Mouse (Mus musculus): Measurements from ENCODE around the gene Fndc7.

Gene Fndc7

DNA sequence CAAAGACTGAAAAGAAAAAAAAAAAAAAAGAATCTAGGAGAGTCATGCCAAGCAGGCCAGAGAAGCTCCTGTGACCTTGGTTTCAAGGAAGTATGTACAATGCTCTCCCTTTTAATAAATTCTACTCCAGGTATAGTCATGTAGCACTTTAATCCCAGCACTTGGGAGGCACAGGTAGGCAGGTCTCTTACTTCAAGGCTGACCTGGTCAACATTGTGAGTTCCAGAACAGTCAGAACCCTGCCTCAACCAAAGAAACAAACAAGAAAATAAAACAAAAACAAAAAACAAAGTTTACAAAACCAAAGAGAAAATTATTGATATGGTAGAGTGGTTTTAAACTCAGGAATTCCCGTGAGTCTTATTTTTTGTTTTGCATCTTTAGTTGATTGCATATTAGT lies at the start of gene Fndc7:
TSS of gene Fndc7 (minus strand) at position 101 of the 400 bp plus-strand sequence.
- no peak for DNase-seq (ENCODE audit: extremely low read depth, insufficient read length, low spot score)

DNA sequence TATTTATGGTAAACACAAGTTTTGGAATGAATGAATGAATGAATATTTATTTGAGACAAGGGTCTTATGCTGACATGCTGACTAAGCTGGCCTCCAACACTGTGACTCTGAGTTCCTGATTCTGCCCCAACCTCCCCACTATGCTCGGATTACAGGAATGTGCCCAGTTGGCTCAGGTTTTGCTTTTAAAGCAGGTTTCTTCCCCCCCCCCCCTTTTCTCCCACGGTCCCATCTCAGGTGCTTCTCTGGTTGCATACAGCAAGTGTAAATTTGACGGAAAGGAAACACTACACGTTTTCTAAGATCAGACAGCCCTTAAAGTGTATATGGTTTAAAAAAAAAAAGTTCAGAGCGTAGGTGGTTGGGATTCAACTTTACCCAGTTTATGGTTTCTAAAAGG lies 49.8 kb upstream of the Fndc7 start, which contains the start of gene Henmt1:
TSS of gene Henmt1 (plus strand) at position 301 of the 400 bp plus-strand sequence.
- DNase-seq (ENCODE audit: extremely low read depth, insufficient read length, low spot score) = no peak

DNA sequence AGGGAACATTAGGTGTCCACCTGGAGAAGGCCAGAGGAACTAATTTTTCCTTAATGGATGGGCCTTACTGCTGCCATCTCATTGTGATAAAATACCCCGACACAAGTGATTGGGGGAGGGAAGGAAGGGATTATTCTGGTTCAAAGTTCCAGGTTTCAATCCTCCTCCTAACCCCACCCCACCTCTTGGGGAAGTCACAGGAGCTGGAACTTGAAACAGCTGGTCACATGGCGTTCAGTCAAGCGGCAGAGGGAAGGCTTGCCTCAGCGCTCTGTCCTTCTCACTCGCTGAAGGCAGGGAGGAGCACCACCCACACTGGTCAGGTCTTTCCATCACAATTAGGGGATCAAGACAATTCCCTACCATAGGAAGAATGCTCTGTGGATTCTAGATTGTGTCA lies 48.9 kb upstream of the Fndc7 start:
- DNase-seq (ENCODE audit: extremely low read depth, insufficient read length, low spot score) = no peak

DNA sequence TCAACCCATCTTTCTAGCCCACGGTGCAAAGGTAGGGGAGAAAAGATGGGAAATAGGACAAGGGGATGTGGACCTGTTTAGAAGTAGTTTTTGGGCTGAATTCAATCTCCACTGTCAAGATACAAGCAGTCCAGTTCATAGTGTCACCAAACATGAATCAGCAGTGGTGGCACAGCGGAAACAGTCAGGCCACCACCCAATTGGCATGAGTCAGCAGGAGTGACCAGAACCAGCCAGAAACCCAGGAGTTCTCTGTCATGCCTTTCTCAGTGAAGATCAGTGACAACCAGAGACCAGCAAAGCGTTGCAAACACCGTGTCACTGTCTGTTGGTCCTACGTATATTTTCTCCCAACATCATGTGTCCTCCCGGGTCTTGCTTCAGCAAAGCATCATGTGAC lies 43.7 kb upstream of the Fndc7 start:
- peak; percentile 37 for DNase-seq (ENCODE audit: extremely low read depth, insufficient read length, low spot score)

DNA sequence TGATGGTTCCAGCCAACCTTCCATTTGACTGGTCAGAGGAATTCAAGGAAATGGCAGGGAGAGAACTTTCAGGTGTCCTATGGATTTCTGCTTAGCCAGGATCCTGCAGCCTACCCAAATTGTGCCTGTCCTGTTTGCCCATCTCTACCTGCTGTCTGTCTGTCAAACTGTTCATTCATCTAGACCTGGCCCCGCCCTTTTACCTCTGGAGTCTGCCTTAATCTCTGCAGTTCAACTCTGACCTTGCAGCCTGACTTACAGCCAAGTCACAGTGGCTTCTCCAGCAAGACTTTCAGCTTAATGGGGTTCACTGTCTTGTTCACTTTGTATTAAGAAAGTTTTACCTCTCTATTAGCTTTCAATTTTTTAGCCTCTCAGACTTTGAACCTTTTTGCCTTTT lies 36.5 kb upstream of the Fndc7 start:
- DNase-seq (ENCODE audit: extremely low read depth, insufficient read length, low spot score) = no peak

DNA sequence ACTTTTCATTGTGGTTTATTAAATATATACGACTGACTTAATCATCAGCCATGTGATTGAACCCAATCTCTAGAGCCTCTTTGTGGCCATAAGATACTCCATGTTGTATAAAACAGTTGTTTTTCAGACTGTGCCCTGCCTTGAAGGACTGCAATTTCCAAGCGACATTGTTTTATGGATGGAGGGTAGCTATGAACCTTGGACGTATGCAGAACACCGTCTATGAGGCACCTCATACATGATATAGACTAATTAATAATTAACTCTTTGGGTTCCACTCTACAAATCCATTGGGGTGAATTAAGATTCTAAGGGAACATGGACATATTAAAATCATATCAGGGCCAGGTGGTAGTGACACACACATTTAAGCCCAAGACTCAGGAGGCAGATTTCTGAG lies 35.9 kb upstream of the Fndc7 start:
- no peak for DNase-seq (ENCODE audit: extremely low read depth, insufficient read length, low spot score)

DNA sequence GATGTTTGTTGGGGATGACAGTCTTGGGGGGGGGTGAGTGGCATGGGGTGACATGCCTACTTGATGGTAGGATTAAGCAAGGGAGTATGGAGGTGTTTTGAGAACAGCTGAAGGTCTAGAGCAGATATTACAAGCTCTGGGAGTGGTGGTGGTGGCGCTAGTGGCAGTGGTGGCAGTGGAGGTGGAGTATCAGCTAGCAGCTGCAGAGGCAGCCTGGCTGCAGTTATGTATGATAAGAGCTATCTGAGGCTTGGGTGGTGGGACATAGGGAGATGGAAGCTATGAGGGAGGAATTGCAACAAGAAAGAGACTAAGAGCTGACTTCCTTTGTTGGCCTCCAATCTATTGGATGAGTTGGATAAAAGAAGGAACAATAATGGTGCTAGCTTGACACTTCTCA lies 32.0 kb upstream of the Fndc7 start:
- DNase-seq (ENCODE audit: extremely low read depth, insufficient read length, low spot score) = no peak

DNA sequence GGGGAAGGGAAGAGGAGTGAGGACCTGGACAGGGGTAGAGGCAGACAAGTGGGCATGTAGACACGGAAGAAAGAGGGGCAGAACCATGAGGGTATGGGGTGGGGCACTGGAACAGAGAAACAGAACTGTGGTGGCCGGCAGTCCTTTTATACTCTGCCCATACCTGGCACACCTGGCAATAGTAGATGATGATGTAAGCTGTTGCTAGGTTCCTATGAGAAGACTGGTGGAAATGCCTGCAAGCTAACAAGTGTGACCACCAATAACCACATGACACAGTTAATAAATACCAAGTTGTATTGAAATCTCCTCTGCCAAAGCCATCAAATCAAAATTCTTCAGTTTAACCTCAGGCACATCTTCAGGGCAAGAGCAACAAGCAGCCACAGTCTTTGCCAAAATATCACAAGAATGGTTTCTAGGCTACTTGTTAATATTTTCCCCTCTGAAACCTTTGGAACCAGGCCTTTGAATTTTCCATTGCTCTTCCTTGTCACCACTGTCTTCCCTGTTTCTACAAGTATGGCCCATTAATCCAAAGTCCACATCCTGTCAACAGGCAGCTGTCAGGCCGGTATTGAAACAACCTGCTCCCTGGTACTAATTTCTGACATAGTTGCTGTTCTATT lies 30.7 kb upstream of the Fndc7 start:
- no peak for DNase-seq (ENCODE audit: extremely low read depth, insufficient read length, low spot score)

DNA sequence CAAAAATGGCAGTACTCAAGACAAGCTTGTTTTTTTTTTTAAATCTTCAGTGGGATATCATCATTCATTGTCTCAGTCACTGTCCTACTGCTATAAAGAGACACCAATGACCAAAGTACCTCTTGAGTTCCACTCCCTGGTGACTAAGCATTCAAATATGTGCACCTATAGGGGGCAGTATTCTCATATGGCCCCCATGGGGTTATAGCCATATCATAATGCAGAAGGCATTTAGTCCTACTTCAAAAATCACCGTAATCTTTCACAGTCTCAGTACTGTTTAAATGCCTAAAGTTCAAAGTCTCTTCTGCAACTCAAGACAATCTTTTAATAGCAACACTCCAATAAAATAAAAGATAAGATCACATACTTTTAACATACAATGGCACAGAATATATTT lies 29.0 kb upstream of the Fndc7 start:
- no peak for DNase-seq (ENCODE audit: extremely low read depth, insufficient read length, low spot score)

DNA sequence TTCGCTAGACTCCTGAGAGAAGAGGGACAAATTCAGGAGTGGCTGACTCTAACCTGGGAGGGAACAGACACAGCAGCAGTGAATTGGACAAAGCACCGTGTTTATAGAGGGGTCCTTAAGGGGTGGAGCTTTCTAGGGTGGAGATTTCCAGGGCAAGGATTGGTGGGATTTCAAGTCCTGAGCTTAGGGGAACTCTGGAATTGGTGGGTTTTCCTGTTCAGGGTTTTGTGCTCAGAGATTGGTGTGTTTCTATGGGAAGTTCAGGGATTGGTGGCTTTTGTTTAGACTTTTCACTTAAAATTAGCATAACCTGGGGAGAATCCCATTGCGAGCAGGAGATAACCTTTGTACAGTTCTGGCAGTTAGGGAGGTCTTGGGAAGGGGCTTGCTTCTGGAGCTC lies 28.2 kb upstream of the Fndc7 start:
- DNase-seq (ENCODE audit: extremely low read depth, insufficient read length, low spot score) = no peak

DNA sequence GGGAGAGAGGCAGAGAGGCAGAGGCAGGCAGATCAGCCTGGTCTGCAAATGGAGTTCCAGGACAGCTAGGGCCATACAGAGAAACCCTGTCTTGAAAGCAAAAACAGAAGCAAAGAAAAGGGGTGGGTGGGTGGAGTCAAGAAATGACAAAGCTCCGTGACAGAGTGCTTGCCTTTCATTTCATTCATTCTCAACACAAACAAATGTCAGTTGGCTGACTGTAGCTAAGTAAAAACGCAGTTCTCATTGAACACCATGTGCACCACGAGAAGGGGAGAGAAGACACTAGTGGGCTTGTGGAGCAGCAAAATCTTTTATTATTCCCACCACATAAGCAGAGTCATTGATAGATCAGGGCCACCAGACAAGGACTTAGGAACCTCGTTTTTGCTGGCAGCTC lies 27.0 kb upstream of the Fndc7 start:
- DNase-seq (ENCODE audit: extremely low read depth, insufficient read length, low spot score) = no peak

DNA sequence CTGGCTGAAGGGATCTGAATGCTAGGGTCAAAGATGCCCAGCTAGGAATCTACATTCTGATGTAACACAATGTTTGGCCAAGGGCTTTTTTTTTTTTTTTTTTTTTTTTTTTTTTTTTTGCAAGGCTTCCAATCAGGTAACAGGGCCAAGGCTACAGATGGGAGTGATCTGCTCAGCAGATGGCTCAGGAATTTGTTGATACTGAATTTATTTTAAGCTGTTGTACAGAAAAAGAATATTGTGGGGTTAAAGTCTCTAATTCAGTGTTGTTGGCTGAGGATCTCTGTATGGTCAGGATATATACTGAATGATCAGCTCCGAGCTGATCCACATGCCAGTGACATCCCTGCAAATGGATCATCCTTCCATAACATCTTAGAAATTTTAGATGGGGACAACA lies 26.2 kb upstream of the Fndc7 start:
- no peak for DNase-seq (ENCODE audit: extremely low read depth, insufficient read length, low spot score)

DNA sequence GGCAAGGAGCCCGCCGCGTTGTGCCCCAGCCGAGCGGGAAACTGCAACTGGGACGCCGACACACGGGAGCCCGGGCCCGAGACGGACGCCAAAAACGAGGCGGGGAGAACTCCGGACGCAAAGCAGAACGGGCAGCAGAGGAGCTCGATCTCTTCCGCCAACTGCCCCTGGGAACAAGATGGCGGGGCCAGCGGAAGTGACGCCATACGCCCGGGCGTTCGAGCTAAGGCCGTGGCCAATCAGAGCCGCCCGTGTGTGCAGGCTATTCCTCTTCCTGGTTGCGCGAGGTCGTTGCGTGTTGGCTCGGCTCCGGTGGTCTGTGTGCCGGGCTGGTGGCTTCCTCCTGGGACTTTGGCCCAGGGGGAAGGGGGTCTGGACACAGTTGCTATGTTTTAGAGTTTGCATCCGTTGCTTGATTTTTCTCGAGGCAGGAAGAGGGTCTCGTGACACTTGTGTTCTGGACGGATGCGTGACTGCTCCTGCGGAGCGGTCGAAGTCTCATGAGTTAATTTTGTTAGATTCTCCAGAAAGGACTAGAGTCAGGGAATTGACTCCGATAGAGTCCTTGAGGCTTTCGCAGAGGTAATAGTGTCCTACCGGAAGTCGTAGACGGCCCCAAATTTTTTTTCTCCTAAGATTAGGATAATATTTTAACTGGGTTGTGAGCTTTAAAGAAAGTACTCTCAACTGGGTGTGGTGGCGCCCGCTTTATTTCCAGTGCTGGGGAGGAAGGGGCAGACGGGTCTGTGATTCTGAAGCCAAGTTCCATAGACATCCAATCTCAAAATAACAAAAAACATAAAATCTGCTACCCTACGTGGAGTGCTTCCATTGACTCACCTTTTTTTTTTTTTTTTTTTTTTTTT lies 22.0 kb upstream of the Fndc7 start, which contains the start of gene Prpf38b:
TSS of gene Prpf38b (minus strand) at position 180 of the 866 bp plus-strand sequence.
- peak; percentile 97 for DNase-seq (ENCODE audit: extremely low read depth, insufficient read length, low spot score)

DNA sequence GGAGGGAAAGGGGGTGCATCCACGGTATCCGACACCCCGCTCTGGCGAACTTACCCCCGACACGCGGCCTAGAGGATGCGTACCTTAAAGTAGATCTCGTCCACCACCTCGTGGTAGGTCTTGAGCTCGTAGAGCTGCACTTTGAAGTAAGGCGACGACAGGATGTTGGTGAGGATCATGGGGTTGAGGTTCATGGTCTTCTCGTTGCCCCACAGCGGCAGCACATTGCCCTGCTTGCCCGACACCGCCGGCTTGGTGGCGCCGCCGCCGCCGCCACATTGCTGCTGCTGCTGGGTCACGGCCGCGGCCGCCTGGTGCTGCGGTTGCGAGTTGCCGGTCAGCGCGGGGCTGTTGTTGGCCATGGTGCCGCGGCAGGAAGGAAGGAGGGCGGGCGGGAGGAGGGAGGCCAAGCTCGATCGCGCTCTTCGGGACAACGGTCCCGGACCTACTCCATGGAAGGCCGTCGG lies 21.3 kb upstream of the Fndc7 start:
- DNase-seq (ENCODE audit: extremely low read depth, insufficient read length, low spot score) = no peak

DNA sequence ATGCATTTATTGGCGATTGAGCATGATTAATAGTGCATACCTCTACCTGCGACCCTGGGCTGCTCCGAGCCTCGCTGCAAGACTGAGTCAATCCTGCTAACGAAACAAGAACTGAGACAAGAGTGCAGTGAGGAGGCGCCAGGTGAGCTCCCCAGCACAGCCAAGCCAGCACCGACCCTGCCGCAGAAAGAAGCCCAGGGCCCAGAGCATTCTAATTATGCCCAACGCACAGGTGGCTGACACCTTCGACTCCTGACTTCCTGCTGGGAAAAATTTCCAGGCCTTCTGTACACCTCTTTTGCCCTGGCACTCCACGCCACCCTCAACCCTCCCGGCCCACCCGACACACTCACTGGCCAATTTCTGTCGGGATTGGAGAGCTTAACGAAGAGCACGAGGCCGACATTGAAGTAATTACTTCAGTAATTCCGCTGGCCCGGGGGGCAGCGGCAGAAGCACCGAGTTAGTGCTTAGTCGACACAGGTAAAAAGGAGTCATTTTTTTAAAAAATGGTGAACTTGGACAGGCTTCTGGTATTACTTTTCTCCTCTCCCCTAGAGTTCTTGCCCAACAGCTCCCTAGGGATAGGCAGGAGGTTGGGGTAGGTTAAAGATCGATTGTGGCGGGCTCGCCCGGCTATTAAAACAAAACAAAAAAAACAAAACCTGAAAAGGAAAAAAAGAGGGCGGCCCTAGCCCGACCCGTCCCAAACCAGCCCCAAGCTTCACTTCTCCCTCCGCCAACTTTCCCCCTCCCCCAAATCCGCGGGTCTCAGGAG lies 20.7 kb upstream of the Fndc7 start:
- DNase-seq (ENCODE audit: extremely low read depth, insufficient read length, low spot score) = peak; percentile 44

DNA sequence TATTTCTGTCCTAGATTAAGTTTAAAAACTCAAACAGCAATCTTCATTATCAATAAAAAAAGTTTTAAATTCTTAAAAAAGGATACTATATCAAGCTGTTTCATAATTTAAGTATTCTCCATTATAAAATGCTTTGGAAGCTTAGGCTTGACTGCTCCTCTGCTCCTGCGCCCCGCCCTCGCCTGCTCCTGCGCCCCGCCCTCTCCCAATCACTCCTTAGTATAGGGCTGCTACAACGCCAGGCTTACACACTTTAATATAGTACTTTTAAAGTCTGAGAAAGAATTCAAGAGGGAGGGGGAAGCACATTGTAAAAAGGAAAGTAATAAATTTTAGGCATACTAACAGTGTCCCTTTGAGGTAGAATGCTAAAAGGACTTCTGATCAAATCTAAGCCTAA lies 13.1 kb upstream of the Fndc7 start:
- no peak for DNase-seq (ENCODE audit: extremely low read depth, insufficient read length, low spot score)

DNA sequence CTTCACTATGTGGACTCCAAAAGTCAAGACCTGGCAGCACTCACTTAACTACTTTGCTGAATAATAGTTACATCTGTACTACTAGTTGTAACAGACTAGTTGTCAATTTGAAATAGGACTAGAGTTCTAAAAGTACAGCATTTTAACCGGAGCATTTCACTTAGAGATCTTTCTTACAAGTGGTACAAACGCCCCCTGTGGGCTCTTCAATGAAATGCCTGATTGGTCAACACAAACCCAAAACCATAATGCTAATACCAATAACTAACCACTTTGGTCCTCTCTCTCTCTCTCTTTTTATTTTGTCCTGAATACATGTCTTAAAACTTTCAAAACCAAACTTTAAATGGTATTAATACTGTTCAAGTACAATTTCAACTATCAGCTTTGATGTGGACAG lies 12.2 kb upstream of the Fndc7 start:
- no peak for DNase-seq (ENCODE audit: extremely low read depth, insufficient read length, low spot score)

DNA sequence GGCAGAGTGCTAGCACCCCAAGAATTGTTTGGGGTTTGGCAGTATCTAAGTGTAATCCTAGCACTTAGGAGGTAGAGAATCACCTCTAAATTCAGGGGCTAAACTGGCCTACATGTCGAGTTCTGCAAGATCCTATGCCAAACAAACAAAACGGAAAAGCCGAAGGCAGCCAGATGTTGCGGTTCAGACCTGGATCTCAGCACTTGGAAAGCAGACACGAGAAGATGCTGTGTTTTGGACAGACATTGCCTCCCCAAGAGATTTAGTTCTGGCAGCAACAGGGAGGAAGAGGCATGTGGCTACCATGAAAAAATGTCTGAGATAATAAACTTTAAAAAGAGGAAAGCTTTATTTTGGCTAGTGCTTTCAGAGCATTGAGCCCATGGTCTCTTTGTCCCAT lies 10.9 kb upstream of the Fndc7 start:
- DNase-seq (ENCODE audit: extremely low read depth, insufficient read length, low spot score) = no peak

DNA sequence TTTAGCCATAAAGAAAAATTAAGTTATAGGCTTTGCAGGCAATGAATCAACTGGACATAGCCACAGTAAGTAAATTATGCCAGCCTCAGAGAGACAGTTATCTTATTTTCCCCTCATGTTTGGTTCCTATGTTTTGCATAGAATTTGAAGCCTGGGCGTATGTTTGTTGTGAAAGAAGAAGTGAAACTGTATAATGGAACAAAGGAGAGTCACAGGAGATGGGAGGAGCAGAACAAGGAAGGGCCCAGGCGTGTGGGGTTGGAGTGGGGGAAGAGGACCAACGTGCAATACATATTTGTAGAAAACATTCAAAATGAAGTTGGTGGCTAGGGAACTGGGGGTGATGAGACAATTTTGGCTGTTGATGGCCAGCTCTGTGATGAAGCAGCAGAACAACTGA lies 10.3 kb upstream of the Fndc7 start:
- DNase-seq (ENCODE audit: extremely low read depth, insufficient read length, low spot score) = no peak

DNA sequence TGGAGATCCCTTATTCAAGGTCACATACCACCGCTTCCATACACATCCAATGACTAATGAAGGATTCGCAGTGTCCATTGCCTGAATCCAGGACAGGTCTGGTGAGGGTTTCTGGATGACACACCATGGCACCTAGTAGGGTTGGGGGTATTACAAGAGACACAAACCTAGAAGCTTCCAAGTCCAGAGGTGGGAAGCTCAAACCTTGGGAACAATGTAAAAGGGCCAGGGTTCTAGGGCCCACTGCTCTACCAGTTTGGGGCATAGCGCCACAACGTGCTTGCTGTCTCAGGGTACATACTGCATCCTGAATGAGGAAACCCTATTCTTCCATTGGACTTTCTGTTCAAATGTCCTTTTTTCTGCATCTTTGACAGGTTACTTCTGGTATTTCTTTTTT lies 8.8 kb upstream of the Fndc7 start:
- DNase-seq (ENCODE audit: extremely low read depth, insufficient read length, low spot score) = no peak

DNA sequence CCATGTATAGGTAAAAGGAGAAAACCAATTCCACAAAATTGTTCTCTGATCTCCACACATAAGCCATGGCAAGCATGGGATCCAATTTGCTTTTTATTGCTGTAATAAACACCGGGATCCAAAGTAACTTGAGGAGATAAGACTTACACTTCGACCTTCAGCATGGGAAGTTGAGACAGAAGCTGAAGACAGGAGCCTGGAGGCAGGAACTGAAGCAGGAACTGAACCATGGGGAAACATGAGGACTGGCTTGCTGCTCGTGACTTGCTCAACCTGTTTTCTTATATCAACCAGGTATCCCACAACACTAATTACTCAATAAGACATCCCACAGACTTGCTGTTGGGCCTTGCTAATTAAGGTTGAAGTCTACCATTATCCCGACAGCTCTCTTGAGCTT lies 3.1 kb upstream of the Fndc7 start:
- no peak for DNase-seq (ENCODE audit: extremely low read depth, insufficient read length, low spot score)
